Mouse (Mus musculus) MEL (cell line): ENCODE results near the gene Gm20671.

Source experiments
- CHD1 ChIP-seq: IDR thresholded peaks from 2 replicates; pipeline ENCODE4 v1.6.1; 2012; ENCODE audit warnings: low read depth, mild to moderate bottlenecking, inconsistent platforms, low read length, improper control_type of control experiment
- CTCF ChIP-seq, 3 experiments: IDR thresholded peaks in 2 of 3; conservative IDR thresholded peaks in 1 of 3; 2 replicates each; pipeline ENCODE4 v1.5.1; 2011 to 2012; ENCODE audit warnings: low read length in 3 of 3, low read depth in 2 of 3, mild to moderate bottlenecking in 2 of 3, improper control_type of control experiment in 1 of 3, inconsistent platforms in 1 of 3, mixed read lengths in 1 of 3, moderate library complexity in 1 of 3; ENCODE audit not compliant: control insufficient read depth in 1 of 3, insufficient read depth in 1 of 3, poor library complexity in 1 of 3, severe bottlenecking in 1 of 3
- ELF1 ChIP-seq: IDR thresholded peaks from 2 replicates; pipeline ENCODE4 v1.6.1; 2014; ENCODE audit warnings: low read depth, mild to moderate bottlenecking, inconsistent platforms, low read length, improper control_type of control experiment, moderate library complexity
- GATA1 ChIP-seq: IDR thresholded peaks from 2 replicates; pipeline ENCODE4 v1.6.1; 2011; ENCODE audit warnings: low read depth, low read length, improper control_type of control experiment
- MAFK ChIP-seq: IDR thresholded peaks from 2 replicates; pipeline ENCODE4 v1.6.1; 2011; ENCODE audit warnings: low read depth, mild to moderate bottlenecking, low read length, improper control_type of control experiment, borderline replicate concordance
- MEF2A ChIP-seq: IDR thresholded peaks from 2 replicates; pipeline ENCODE4 v1.6.1; 2014; ENCODE audit warnings: low read depth, mild to moderate bottlenecking, inconsistent platforms, low read length, improper control_type of control experiment; ENCODE audit not compliant: poor library complexity, insufficient replicate concordance, severe bottlenecking; ENCODE audit errors: extremely low read depth
- POLR2A ChIP-seq, 2 experiments: IDR thresholded peaks; 2 replicates each; pipeline ENCODE4 v1.6.1; 2011 to 2012; ENCODE audit warnings: low read length in 2 of 2, mild to moderate bottlenecking in 2 of 2, control low read depth in 1 of 2, improper control_type of control experiment in 1 of 2, low read depth in 1 of 2, moderate library complexity in 1 of 2; ENCODE audit not compliant: control insufficient read depth in 1 of 2, insufficient read depth in 1 of 2, poor library complexity in 1 of 2
- POLR2AphosphoS5 ChIP-seq: IDR thresholded peaks from 2 replicates; pipeline ENCODE4 v1.6.1; 2012; ENCODE audit warnings: low read depth, borderline replicate concordance, mild to moderate bottlenecking, inconsistent platforms, low read length, moderate library complexity, mixed read lengths
- TCF12 ChIP-seq: IDR thresholded peaks from 2 replicates; pipeline ENCODE4 v1.6.1; 2014; ENCODE audit warnings: low read depth, mild to moderate bottlenecking, inconsistent platforms, low read length, improper control_type of control experiment, moderate library complexity

DNA sequence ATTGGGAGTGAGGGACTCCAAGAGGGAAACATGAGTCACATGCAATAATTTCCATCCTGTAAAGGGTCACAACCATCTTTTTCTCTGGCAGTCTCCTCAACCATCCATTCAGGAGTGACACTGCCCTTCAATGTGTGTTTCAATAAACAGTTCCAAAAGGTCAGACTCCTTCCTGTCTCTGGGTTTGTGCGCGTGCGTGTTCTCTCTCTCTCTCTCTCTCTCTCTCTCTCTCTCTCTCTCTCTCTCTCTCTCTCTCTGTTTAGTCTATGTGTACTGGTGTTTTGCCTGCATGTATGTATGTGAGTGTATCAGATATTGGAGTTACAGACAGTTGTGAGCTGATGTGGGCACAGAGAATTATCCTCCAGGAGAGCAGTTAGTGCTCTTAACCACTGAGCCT lies 59.9 kb downstream of the Gm20671 start:
- TF ChIP-seq CTCF (IDR thresholded peaks at IDR 0.05 in 2 of 3, conservative IDR thresholded peaks at IDR 0.05 in 1 of 3; ENCODE audit: control insufficient read depth in 1 of 3, insufficient read depth in 1 of 3, low read depth in 2 of 3, low read length in 3 of 3, poor library complexity in 1 of 3, severe bottlenecking in 1 of 3), result no peak
- no peak for TF ChIP-seq TCF12
- no peak for TF ChIP-seq POLR2AphosphoS5
- no peak for TF ChIP-seq ELF1
- TF ChIP-seq MEF2A, result no peak
- no peak for TF ChIP-seq CHD1
- no peak for TF ChIP-seq MAFK
- no peak for TF ChIP-seq GATA1
- TF ChIP-seq POLR2A (IDR thresholded peaks at IDR 0.05; ENCODE audit: control insufficient read depth in 1 of 2, insufficient read depth in 1 of 2, low read depth in 1 of 2, low read length in 2 of 2, poor library complexity in 1 of 2), result no peak
